Mouse (Mus musculus) adrenal gland, postnatal 25 days (tissue): ENCODE measurements around the gene Ncbp3. TPM values are rescaled to one million over a fixed set of nuclear protein-coding genes. Genes with fewer than 3 reads are reported as not detected.

Source experiments
- DNase-seq: peaks from one replicate; pipeline ENCODE4 v3.0.0; 2021; ENCODE audit warnings: mixed read lengths
- total RNA-seq: library from RNA; stranded (reverse); gene quantifications from 2 replicates; pipeline ENCODE4 v1.2.3, GENCODE M21; 2021

Ncbp3 gene
- total RNA-seq, 1 experiment from 2014 or later, result 15.1 TPM

- peak; percentile 92 for DNase-seq
These were observed 90.3 kb downstream of the Ncbp3 start, which contains the start of gene Haspin for GRCm38 (mm10) chr11:73137591-73138501. Haspin (minus strand) TSS chr11:73138294.

Other genes starting within 250 kb of the Ncbp3 start
- gene Atp2a3, start 86.6 kb upstream of the Ncbp3 start, total RNA-seq, result 5.4 and 6.3 TPM in 2 replicates
- gene P2rx1, start 48.7 kb upstream of the Ncbp3 start, total RNA-seq, result 0.15 TPM in 1 of 2 replicates, not detected in the other
- 2.6 and 3.1 TPM in 2 replicates for gene Camkk1, start 28.8 kb upstream of the Ncbp3 start, total RNA-seq
- 0.30 and 0.33 TPM in 2 replicates for gene Itgae, start 42.8 kb downstream of the Ncbp3 start, total RNA-seq
- 1.4 and 1.6 TPM in 2 replicates for gene Haspin, start 90.5 kb downstream of the Ncbp3 start, total RNA-seq
- 5.8 and 7.8 TPM in 2 replicates for gene P2rx5, start 112.6 kb downstream of the Ncbp3 start, total RNA-seq
- 63.4 and 73.4 TPM in 2 replicates for gene Emc6, start 129.3 kb downstream of the Ncbp3 start, total RNA-seq
- 71.3 and 79.4 TPM in 2 replicates for gene Tax1bp3, start 129.3 kb downstream of the Ncbp3 start, total RNA-seq
- gene Ctns, start 151.3 kb downstream of the Ncbp3 start, total RNA-seq, result 17.4 and 20.6 TPM in 2 replicates
- 9.9 and 13.8 TPM in 2 replicates for gene Shpk, start 151.7 kb downstream of the Ncbp3 start, total RNA-seq
- gene Trpv1, start 186.5 kb downstream of the Ncbp3 start, total RNA-seq, result 0.46 TPM in 1 of 2 replicates, not detected in the other
- gene Trpv3, start 219.6 kb downstream of the Ncbp3 start, total RNA-seq, result 0.27 TPM in 1 of 2 replicates, not detected in the other